Mouse (Mus musculus) midbrain, embryonic 12.5 days (tissue): Measurements from ENCODE around the gene Trmt11. TPM values are rescaled to one million over a fixed set of nuclear protein-coding genes. Genes with fewer than 3 reads are reported as not detected.

Experiments used
- polyA plus RNA-seq: library from polyadenylated mRNA; unstranded; fragments of >200 nt; fragmentation: Nextera tagmentation; extraction: Ambion mirVana; gene quantifications from 2 replicates; pipeline ENCODE4 v1.2.1, GENCODE M21; 2016

Gene Trmt11
- polyA plus RNA-seq, 1 experiment from 2014 or later = 31.7 TPM

Other genes with a start within 250 kb of the Trmt11 start
- 23.0 and 23.3 TPM in 2 replicates for gene Hint3, start 28.9 kb upstream of the Trmt11 start, polyA plus RNA-seq
- 7.4 and 8.0 TPM in 2 replicates for gene Ncoa7, start 202.6 kb upstream of the Trmt11 start, polyA plus RNA-seq
- 3.7 and 4.6 TPM in 2 replicates for gene Hey2, start 242.1 kb upstream of the Trmt11 start, polyA plus RNA-seq